Mouse (Mus musculus) midbrain, embryonic 10.5 days (tissue): ENCODE data around the gene Inpp5k. TPM values are rescaled to one million over a fixed set of nuclear protein-coding genes. Genes with fewer than 3 reads are reported as not detected.

Source experiments
- DNase-seq: peaks from one replicate; pipeline ENCODE4 v3.0.0-alpha.2; 2017; ENCODE audit warnings: low spot score
- H3K27ac ChIP-seq: fragments of 300-500 bp; sonication (generic); replicated peaks from 2 replicates; pipeline ENCODE4 v1.5.1; 2016; ENCODE audit warnings: mild to moderate bottlenecking
- H3K27me3 ChIP-seq: fragments of 300-500 bp; sonication (generic); 2 replicates; pipeline ENCODE4 v1.6.1; 2016; ENCODE audit warnings: low read depth, mild to moderate bottlenecking; ENCODE audit not compliant: poor library complexity, severe bottlenecking
- H3K36me3 ChIP-seq: fragments of 300-500 bp; sonication (generic); 2 replicates; pipeline ENCODE4 v1.6.1; 2016; ENCODE audit warnings: mild to moderate bottlenecking, moderate library complexity
- H3K4me1 ChIP-seq: fragments of 300-500 bp; sonication (generic); 2 replicates; pipeline ENCODE4 v1.6.1; 2016
- H3K4me3 ChIP-seq: fragments of 300-500 bp; sonication (generic); 2 replicates; pipeline ENCODE4 v1.5.1; 2016; ENCODE audit warnings: mild to moderate bottlenecking, moderate library complexity
- H3K9me3 ChIP-seq: fragments of 300-500 bp; sonication (generic); replicated peaks from 2 replicates; pipeline ENCODE4 v1.6.1; 2016; ENCODE audit warnings: mild to moderate bottlenecking
- WGBS: fragments of 180-500 bp; shearing (Covaris S2); methylation state at CpG from one replicate; pipeline ENCODE4 v1.1.7; 2016; 5-methylcytosine and 5-hydroxymethylcytosine counted together
- polyA plus RNA-seq: library from polyadenylated mRNA; unstranded; fragments of >200 nt; fragmentation: Nextera tagmentation; extraction: Ambion mirVana; gene quantifications from 2 replicates; pipeline ENCODE4 v1.2.1, GENCODE M21; 2016

The Inpp5k gene
- polyA plus RNA-seq, 1 experiment from 2014 or later = 19.6 TPM

- peaks cover 85% of the 10 kb centered on the region for H3K36me3 ChIP-seq
- no peak for DNase-seq
- WGBS = 72% methylated on average over 2 of the region's 2 CpGs
Observed at GRCm38 (mm10) chr11:75624102-75624554, 6.7 kb upstream of the Inpp5k start.

GRCm38 (mm10) chr11:75625820-75626219 lies 5.0 kb upstream of the Inpp5k start:
- 96% methylated on average over 4 of the region's 4 CpGs for WGBS
- Histone ChIP-seq H3K4me1 (peaks cover 15% of the 10 kb centered on the region), H3K27ac (no peak overlapping the region), H3K4me3 (no peak overlapping the region), H3K9me3 (no peaks in the 10 kb centered on the region), H3K36me3 (peaks cover 68% of the 10 kb centered on the region), H3K27me3 (no peaks in the 10 kb centered on the region)
- DNase-seq = no peak

More at GRCm38 (mm10) chr11:75624102-75624554, 6.7 kb upstream of the Inpp5k start:
- H3K27me3 ChIP-seq = no peaks in the 10 kb centered on the region
- H3K4me3 ChIP-seq = no peak overlapping the region
- no peaks in the 10 kb centered on the region for H3K9me3 ChIP-seq
- no peaks in the 10 kb centered on the region for H3K4me1 ChIP-seq
- no peak overlapping the region for H3K27ac ChIP-seq

- DNase-seq = no peak
- Histone ChIP-seq H3K9me3 (no peaks in the 10 kb centered on the region), H3K4me3 (peak overlapping the region; percentile 79), H3K36me3 (peaks cover 37% of the 10 kb centered on the region), H3K27ac (peak overlapping the region; percentile 89), H3K4me1 (peaks cover 32% of the 10 kb centered on the region), H3K27me3 (no peaks in the 10 kb centered on the region)
- 21% methylated on average over 5 of the region's 5 CpGs for WGBS
Observed at GRCm38 (mm10) chr11:75630098-75630497, 690 bp upstream of the Inpp5k start.

GRCm38 (mm10) chr11:75631561-75632225 lies 905 bp downstream of the Inpp5k start:
- no peak for DNase-seq
- H3K36me3 ChIP-seq = peaks cover 21% of the 10 kb centered on the region
- H3K27me3 ChIP-seq = no peaks in the 10 kb centered on the region
- WGBS = 13% methylated on average over 13 of the region's 13 CpGs
- peak overlapping the region; percentile 79 for H3K4me3 ChIP-seq
- H3K27ac ChIP-seq = no peak overlapping the region
- no peaks in the 10 kb centered on the region for H3K9me3 ChIP-seq
- peaks cover 32% of the 10 kb centered on the region for H3K4me1 ChIP-seq

GRCm38 (mm10) chr11:75632921-75633320 lies 2.1 kb downstream of the Inpp5k start:
- Histone ChIP-seq H3K27ac (no peak overlapping the region), H3K27me3 (no peaks in the 10 kb centered on the region), H3K36me3 (peaks cover 20% of the 10 kb centered on the region), H3K9me3 (no peaks in the 10 kb centered on the region), H3K4me3 (no peak overlapping the region), H3K4me1 (peaks cover 32% of the 10 kb centered on the region)
- no peak for DNase-seq
- 92% methylated on average over 5 of the region's 5 CpGs for WGBS

- H3K27me3 ChIP-seq = no peaks in the 10 kb centered on the region
- H3K4me3 ChIP-seq = no peak overlapping the region
- 78% methylated on average over 3 of the region's 3 CpGs for WGBS
- no peak for DNase-seq
- H3K9me3 ChIP-seq = no peaks in the 10 kb centered on the region
- no peak overlapping the region for H3K27ac ChIP-seq
- H3K36me3 ChIP-seq = peaks cover 18% of the 10 kb centered on the region; the same call in 1 of the 2 replicates
- peaks cover 26% of the 10 kb centered on the region for H3K4me1 ChIP-seq
Observed at GRCm38 (mm10) chr11:75634801-75635200, 4.0 kb downstream of the Inpp5k start.

GRCm38 (mm10) chr11:75635315-75635714 lies 4.5 kb downstream of the Inpp5k start:
- Histone ChIP-seq H3K36me3 (peaks cover 18% of the 10 kb centered on the region; the same call in 1 of the 2 replicates), H3K9me3 (no peaks in the 10 kb centered on the region), H3K4me3 (no peak overlapping the region), H3K27me3 (no peaks in the 10 kb centered on the region), H3K27ac (no peak overlapping the region), H3K4me1 (peaks cover 21% of the 10 kb centered on the region)
- WGBS = 81% methylated on average over 11 of the region's 11 CpGs
- no peak for DNase-seq

GRCm38 (mm10) chr11:75643323-75643722 lies 12.5 kb downstream of the Inpp5k start:
- Histone ChIP-seq H3K36me3 (peaks cover 4% of the 10 kb centered on the region; the same call in 1 of the 2 replicates), H3K27ac (no peak overlapping the region), H3K27me3 (no peaks in the 10 kb centered on the region), H3K4me3 (no peak overlapping the region), H3K4me1 (no peaks in the 10 kb centered on the region), H3K9me3 (no peaks in the 10 kb centered on the region)
- 89% methylated on average over 5 of the region's 5 CpGs for WGBS
- no peak for DNase-seq

- 83% methylated on average over 9 of the region's 9 CpGs for WGBS
Observed at GRCm38 (mm10) chr11:75644684-75645083, 13.9 kb downstream of the Inpp5k start.

GRCm38 (mm10) chr11:75647681-75648211 lies 17.0 kb downstream of the Inpp5k start:
- WGBS = 75% methylated on average over 6 of the region's 6 CpGs
- Histone ChIP-seq H3K4me1 (peaks cover 29% of the 10 kb centered on the region), H3K36me3 (no peaks in the 10 kb centered on the region), H3K9me3 (no peaks in the 10 kb centered on the region), H3K27me3 (peaks cover 19% of the 10 kb centered on the region), H3K27ac (no peak overlapping the region), H3K4me3 (no peak overlapping the region)
- no peak for DNase-seq

More at GRCm38 (mm10) chr11:75644684-75645083, 13.9 kb downstream of the Inpp5k start:
- H3K36me3 ChIP-seq = no peaks in the 10 kb centered on the region
- DNase-seq = no peak
- no peaks in the 10 kb centered on the region for H3K27me3 ChIP-seq
- H3K4me1 ChIP-seq = 0 out of 2 replicates have a peak, but pooled peaks cover 2% of the 10 kb centered on the region
- no peaks in the 10 kb centered on the region for H3K9me3 ChIP-seq
- no peak overlapping the region for H3K4me3 ChIP-seq
- H3K27ac ChIP-seq = no peak overlapping the region

- 76% methylated on average over 4 of the region's 4 CpGs for WGBS
- H3K27me3 ChIP-seq = peaks cover 34% of the 10 kb centered on the region
- no peaks in the 10 kb centered on the region for H3K36me3 ChIP-seq
- no peak overlapping the region for H3K4me3 ChIP-seq
- H3K27ac ChIP-seq = no peak overlapping the region
- peaks cover 41% of the 10 kb centered on the region for H3K4me1 ChIP-seq
- no peaks in the 10 kb centered on the region for H3K9me3 ChIP-seq
- DNase-seq = no peak
Observed at GRCm38 (mm10) chr11:75649155-75649561, 18.4 kb downstream of the Inpp5k start.

- no peak for DNase-seq
- WGBS = 64% methylated on average over 7 of the region's 7 CpGs
- H3K27ac ChIP-seq = peak within 1 kb of the TSS; percentile 88
Observed at GRCm38 (mm10) chr11:75650311-75650710, 19.5 kb downstream of the Inpp5k start, which contains the start of gene Myo1c. Gene Myo1c (plus strand): TSS chr11:75650504.

GRCm38 (mm10) chr11:75650958-75651425 lies 20.2 kb downstream of the Inpp5k start:
- H3K4me3 ChIP-seq = peak overlapping the region; percentile 79
- peaks cover 52% of the 10 kb centered on the region for H3K27me3 ChIP-seq
- no peak for DNase-seq
- H3K27ac ChIP-seq = peak overlapping the region; percentile 88
- no peaks in the 10 kb centered on the region for H3K9me3 ChIP-seq
- H3K4me1 ChIP-seq = peaks cover 59% of the 10 kb centered on the region
- no peaks in the 10 kb centered on the region for H3K36me3 ChIP-seq
- WGBS = 44% methylated on average over 13 of the region's 13 CpGs

More at GRCm38 (mm10) chr11:75650311-75650710, 19.5 kb downstream of the Inpp5k start, which contains the start of gene Myo1c:
- H3K36me3 ChIP-seq = no peaks in the 10 kb centered on the region
- peaks cover 45% of the 10 kb centered on the region for H3K27me3 ChIP-seq
- H3K9me3 ChIP-seq = no peaks in the 10 kb centered on the region
- H3K4me3 ChIP-seq = peak within 1 kb of the TSS; percentile 79
- H3K4me1 ChIP-seq = peaks cover 52% of the 10 kb centered on the region
